Mouse (Mus musculus) MEL (cell line): ENCODE results near the gene G6pc3. TPM values are rescaled to one million over a fixed set of nuclear protein-coding genes. Genes with fewer than 3 reads are reported as not detected.

Source experiments
- DNase-seq: peaks from one replicate; pipeline ENCODE4 v3.0.0; 2011; ENCODE audit warnings: low read depth, low spot score
- H3K27ac ChIP-seq: 2 replicates; pipeline ENCODE4 v1.5.1; 2012; ENCODE audit warnings: low read depth, mild to moderate bottlenecking, control low read depth, low read length, moderate library complexity; ENCODE audit not compliant: control insufficient read depth
- H3K27me3 ChIP-seq, 2 experiments: fragments of 150-350 bp in 1 of 2; sonication (generic) in 1 of 2; 2 replicates each; pipeline ENCODE4 v1.6.1; 2012; ENCODE audit warnings: low read length in 2 of 2, mild to moderate bottlenecking in 2 of 2, improper control_type of control experiment in 1 of 2, moderate library complexity in 1 of 2; ENCODE audit not compliant: insufficient read depth in 2 of 2, control insufficient read depth in 1 of 2
- H3K36me3 ChIP-seq, 2 experiments: 2 replicates each; pipeline ENCODE4 v1.6.1; 2012 to 2014; ENCODE audit warnings: low read length in 2 of 2, improper control_type of control experiment in 1 of 2, inconsistent platforms in 1 of 2, mild to moderate bottlenecking in 1 of 2; ENCODE audit not compliant: insufficient read depth in 2 of 2, control insufficient read depth in 1 of 2
- H3K4me1 ChIP-seq, 2 experiments: fragments of 150-350 bp in 1 of 2; sonication (generic) in 1 of 2; 2 replicates each; pipeline ENCODE4 v1.6.1; 2012; ENCODE audit warnings: low read length in 2 of 2, improper control_type of control experiment in 1 of 2, mild to moderate bottlenecking in 1 of 2; ENCODE audit not compliant: insufficient read depth in 2 of 2, control insufficient read depth in 1 of 2
- H3K4me3 ChIP-seq, 2 experiments: fragments of 150-350 bp in 1 of 2; sonication (generic) in 1 of 2; 2 replicates each; pipeline ENCODE4 v1.5.1; 2012; ENCODE audit warnings: low read depth in 2 of 2, low read length in 2 of 2, mild to moderate bottlenecking in 2 of 2, moderate library complexity in 2 of 2, control low read depth in 1 of 2, improper control_type of control experiment in 1 of 2; ENCODE audit not compliant: control insufficient read depth in 1 of 2, insufficient read depth in 1 of 2
- H3K79me2 ChIP-seq: 2 replicates; pipeline ENCODE4 v1.6.1; 2012; ENCODE audit warnings: mild to moderate bottlenecking, low read length, moderate library complexity; ENCODE audit not compliant: control insufficient read depth, poor library complexity, insufficient read depth
- H3K9ac ChIP-seq: 2 replicates; pipeline ENCODE4 v1.6.1; 2012; ENCODE audit warnings: low read depth, mild to moderate bottlenecking, control low read depth, low read length, moderate library complexity; ENCODE audit not compliant: control insufficient read depth, poor library complexity, severe bottlenecking
- H3K9me3 ChIP-seq: fragments of 150-350 bp; sonication (generic); replicated peaks from 2 replicates; pipeline ENCODE4 v1.6.1; 2012; ENCODE audit warnings: mild to moderate bottlenecking, low read length, improper control_type of control experiment, moderate library complexity; ENCODE audit not compliant: insufficient read depth
- BHLHE40 ChIP-seq: IDR thresholded peaks from 2 replicates; pipeline ENCODE4 v1.6.1; 2012; ENCODE audit warnings: low read depth, mild to moderate bottlenecking, inconsistent platforms, low read length, improper control_type of control experiment, borderline replicate concordance
- CHD2 ChIP-seq: IDR thresholded peaks from 2 replicates; pipeline ENCODE4 v1.6.1; 2011; ENCODE audit warnings: low read length, improper control_type of control experiment
- CTCF ChIP-seq, 3 experiments: IDR thresholded peaks in 2 of 3; conservative IDR thresholded peaks in 1 of 3; 2 replicates each; pipeline ENCODE4 v1.5.1; 2011 to 2012; ENCODE audit warnings: low read length in 3 of 3, low read depth in 2 of 3, mild to moderate bottlenecking in 2 of 3, improper control_type of control experiment in 1 of 3, inconsistent platforms in 1 of 3, mixed read lengths in 1 of 3, moderate library complexity in 1 of 3; ENCODE audit not compliant: control insufficient read depth in 1 of 3, insufficient read depth in 1 of 3, poor library complexity in 1 of 3, severe bottlenecking in 1 of 3
- ELF1 ChIP-seq: IDR thresholded peaks from 2 replicates; pipeline ENCODE4 v1.6.1; 2014; ENCODE audit warnings: low read depth, mild to moderate bottlenecking, inconsistent platforms, low read length, improper control_type of control experiment, moderate library complexity
- EP300 ChIP-seq, 2 experiments: IDR thresholded peaks; 2 replicates each; pipeline ENCODE4 v1.6.1; 2011; ENCODE audit warnings: improper control_type of control experiment in 2 of 2, low read length in 2 of 2, low read depth in 1 of 2, mild to moderate bottlenecking in 1 of 2
- GATA1 ChIP-seq: IDR thresholded peaks from 2 replicates; pipeline ENCODE4 v1.6.1; 2011; ENCODE audit warnings: low read depth, low read length, improper control_type of control experiment
- HCFC1 ChIP-seq: IDR thresholded peaks from 2 replicates; pipeline ENCODE4 v1.6.1; 2012; ENCODE audit warnings: low read depth, mild to moderate bottlenecking, inconsistent platforms, low read length, improper control_type of control experiment, moderate library complexity
- JUND ChIP-seq: IDR thresholded peaks from 2 replicates; pipeline ENCODE4 v1.6.1; 2011; ENCODE audit warnings: low read depth, mild to moderate bottlenecking, improper control_type of control experiment, low read length
- KAT2A ChIP-seq: conservative IDR thresholded peaks from 2 replicates; pipeline ENCODE4 v1.6.1; 2012; ENCODE audit warnings: low read depth, low read length, improper control_type of control experiment, inconsistent platforms
- MAX ChIP-seq: IDR thresholded peaks from 2 replicates; pipeline ENCODE4 v1.6.1; 2011; ENCODE audit warnings: low read length, improper control_type of control experiment
- MAZ ChIP-seq: IDR thresholded peaks from 2 replicates; pipeline ENCODE4 v1.6.1; 2012; ENCODE audit warnings: low read depth, mild to moderate bottlenecking, inconsistent platforms, low read length, improper control_type of control experiment
- MEF2A ChIP-seq: IDR thresholded peaks from 2 replicates; pipeline ENCODE4 v1.6.1; 2014; ENCODE audit warnings: low read depth, mild to moderate bottlenecking, inconsistent platforms, low read length, improper control_type of control experiment; ENCODE audit not compliant: poor library complexity, insufficient replicate concordance, severe bottlenecking; ENCODE audit errors: extremely low read depth
- MXI1 ChIP-seq: IDR thresholded peaks from 2 replicates; pipeline ENCODE4 v1.6.1; 2011; ENCODE audit warnings: mild to moderate bottlenecking, low read depth, low read length, improper control_type of control experiment
- MYB ChIP-seq: IDR thresholded peaks from 2 replicates; pipeline ENCODE4 v1.6.1; 2011; ENCODE audit warnings: mild to moderate bottlenecking, low read depth, low read length, improper control_type of control experiment
- MYC ChIP-seq: IDR thresholded peaks from 2 replicates; pipeline ENCODE4 v1.6.1; 2011; ENCODE audit warnings: low read depth, mild to moderate bottlenecking, low read length, improper control_type of control experiment, moderate library complexity
- POLR2A ChIP-seq, 2 experiments: IDR thresholded peaks; 2 replicates each; pipeline ENCODE4 v1.6.1; 2011 to 2012; ENCODE audit warnings: low read length in 2 of 2, mild to moderate bottlenecking in 2 of 2, control low read depth in 1 of 2, improper control_type of control experiment in 1 of 2, low read depth in 1 of 2, moderate library complexity in 1 of 2; ENCODE audit not compliant: control insufficient read depth in 1 of 2, insufficient read depth in 1 of 2, poor library complexity in 1 of 2
- POLR2AphosphoS2 ChIP-seq: IDR thresholded peaks from 2 replicates; pipeline ENCODE4 v1.6.1; 2011; ENCODE audit warnings: low read length, improper control_type of control experiment
- RAD21 ChIP-seq: IDR thresholded peaks from 2 replicates; pipeline ENCODE4 v1.6.1; 2011; ENCODE audit warnings: mild to moderate bottlenecking, low read depth, low read length, improper control_type of control experiment
- RCOR1 ChIP-seq: IDR thresholded peaks from 2 replicates; pipeline ENCODE4 v1.6.1; 2012; ENCODE audit warnings: low read depth, mild to moderate bottlenecking, inconsistent platforms, low read length, improper control_type of control experiment
- SIN3A ChIP-seq: IDR thresholded peaks from 2 replicates; pipeline ENCODE4 v1.6.1; 2012; ENCODE audit warnings: low read length, improper control_type of control experiment, inconsistent platforms
- SMC3 ChIP-seq: IDR thresholded peaks from 2 replicates; pipeline ENCODE4 v1.6.1; 2011; ENCODE audit warnings: low read depth, low read length, improper control_type of control experiment
- TAL1 ChIP-seq: IDR thresholded peaks from 2 replicates; pipeline ENCODE4 v1.6.1; 2012; ENCODE audit warnings: mild to moderate bottlenecking, inconsistent platforms, low read length, moderate library complexity, mixed read lengths
- USF1 ChIP-seq: IDR thresholded peaks from 2 replicates; pipeline ENCODE4 v1.6.1; 2014; ENCODE audit warnings: low read depth, mild to moderate bottlenecking, inconsistent platforms, low read length, improper control_type of control experiment, moderate library complexity
- ZC3H11A ChIP-seq: IDR thresholded peaks from 2 replicates; pipeline ENCODE4 v1.6.1; 2012; ENCODE audit warnings: low read depth, mild to moderate bottlenecking, inconsistent platforms, low read length, improper control_type of control experiment
- ZKSCAN1 ChIP-seq: IDR thresholded peaks from 2 replicates; pipeline ENCODE4 v1.6.1; 2012; ENCODE audit warnings: low read depth, mild to moderate bottlenecking, inconsistent platforms, low read length, improper control_type of control experiment, moderate library complexity
- ZNF384 ChIP-seq: IDR thresholded peaks from 2 replicates; pipeline ENCODE4 v1.6.1; 2012; ENCODE audit warnings: low read depth, mild to moderate bottlenecking, inconsistent platforms, low read length, improper control_type of control experiment
- polyA plus RNA-seq, 2 experiments: library from polyadenylated mRNA; stranded (reverse) in 1 of 2; unstranded in 1 of 2; fragments of >175 nt in 1 of 2; fragments of >200 nt in 1 of 2; gene quantifications; 2 replicates each; pipeline versions ENCODE4 v1.2.1 to v1.2.4; 2012; ENCODE audit warnings: low replicate concordance in 2 of 2, low read depth in 1 of 2; ENCODE audit not compliant: insufficient read length in 2 of 2, insufficient read depth in 1 of 2, missing spikeins in 1 of 2
- total RNA-seq: library from RNA; depleted of rRNA; stranded (reverse); fragments of 300-350 nt; gene quantifications from 2 replicates; pipeline ENCODE4 v1.2.3, GENCODE M21; 2012

Gene G6pc3
- total and polyA plus RNA-seq, 3 experiments = 48.9 to 104 TPM; not detected in 1

GRCm38 (mm10) chr11:102189461-102190436, at the start of gene G6pc3 (continued):
- TF ChIP-seq JUND (no peak), TAL1 (no peak), ZC3H11A (no peak), KAT2A (peak; percentile 77), POLR2A (IDR thresholded peaks at IDR 0.05; ENCODE audit: control insufficient read depth in 1 of 2, insufficient read depth in 1 of 2, low read depth in 1 of 2, low read length in 2 of 2, poor library complexity in 1 of 2) (peak; percentile 30 to 85; a peak in 2 of 4 replicates), RAD21 (no peak)

GRCm38 (mm10) chr11:102140508-102140907, 48.9 kb upstream of the G6pc3 start:
- no peaks in the 10 kb centered on the region for H3K27me3 ChIP-seq
- DNase-seq = peak; percentile 89

GRCm38 (mm10) chr11:102142355-102142754, 47.1 kb upstream of the G6pc3 start:
- TF ChIP-seq MAX (no peak), ZNF384 (no peak), USF1 (no peak), RAD21 (no peak), TAL1 (no peak), RCOR1 (no peak), EP300 (IDR thresholded peaks at IDR 0.05; ENCODE audit: low read depth in 1 of 2, low read length in 2 of 2) (no peak), MYB (no peak), ELF1 (no peak), ZC3H11A (no peak), CHD2 (no peak), POLR2A (IDR thresholded peaks at IDR 0.05; ENCODE audit: control insufficient read depth in 1 of 2, insufficient read depth in 1 of 2, low read depth in 1 of 2, low read length in 2 of 2, poor library complexity in 1 of 2) (no peak), POLR2AphosphoS2 (no peak), HCFC1 (no peak)
- TF ChIP-seq, all 39 proteins: peak for 0
- no peak overlapping the region for H3K27ac ChIP-seq

More at GRCm38 (mm10) chr11:102140508-102140907, 48.9 kb upstream of the G6pc3 start:
- H3K9ac ChIP-seq = no peak overlapping the region
- H3K4me1 ChIP-seq = peaks cover 2 to 6% of the 10 kb centered on the region in 2 experiments; a peak in 2 of 4 replicates
- no peak overlapping the region for H3K4me3 ChIP-seq
- H3K79me2 ChIP-seq = no peaks in the 10 kb centered on the region
- no peaks in the 10 kb centered on the region; a peak in 1 of 4 replicates for H3K36me3 ChIP-seq
- no peaks in the 10 kb centered on the region for H3K9me3 ChIP-seq
- no peak overlapping the region for H3K27ac ChIP-seq
- TF ChIP-seq MAZ = 0 out of 2 replicates have a peak, but pooled peaks have one; percentile 44
- 0 out of 2 replicates have a peak, but pooled peaks have one; percentile 23 for TF ChIP-seq MXI1
- peak; percentile 82 for TF ChIP-seq SMC3
- peak; percentile 38; the same call in 1 of the 2 replicates for TF ChIP-seq GATA1
- peak; percentile 49; the same call in 1 of the 2 replicates for TF ChIP-seq SIN3A
- peak; percentile 81 for TF ChIP-seq RAD21
- TF ChIP-seq ZKSCAN1 = no peak
- peak; percentile 68 for TF ChIP-seq ZC3H11A
- peak; percentile 70 for TF ChIP-seq MYC
- no peak for TF ChIP-seq MEF2A
- no peak for TF ChIP-seq BHLHE40
- TF ChIP-seq CTCF (IDR thresholded peaks at IDR 0.05 in 2 of 3, conservative IDR thresholded peaks at IDR 0.05 in 1 of 3; ENCODE audit: control insufficient read depth in 1 of 3, insufficient read depth in 1 of 3, low read depth in 2 of 3, low read length in 3 of 3, poor library complexity in 1 of 3, severe bottlenecking in 1 of 3) = peak; percentile 45 to 97 (median 79)

More at GRCm38 (mm10) chr11:102142355-102142754, 47.1 kb upstream of the G6pc3 start:
- Histone ChIP-seq H3K4me1 (peaks cover 2 to 19% of the 10 kb centered on the region in 2 experiments; a peak in 3 of 4 replicates), H3K9me3 (no peaks in the 10 kb centered on the region), H3K36me3 (no peaks in the 10 kb centered on the region; a peak in 1 of 4 replicates), H3K27me3 (no peaks in the 10 kb centered on the region), H3K9ac (no peak overlapping the region), H3K4me3 (no peak overlapping the region), H3K79me2 (no peaks in the 10 kb centered on the region)
- DNase-seq = no peak
